Mouse (Mus musculus) testis, adult 2 months (tissue): Measurements from ENCODE around the gene Ids. TPM values are rescaled to one million over a fixed set of nuclear protein-coding genes. Genes with fewer than 3 reads are reported as not detected.
"Not testable (repeated sequence)": the region's sequence is repeated elsewhere in the genome, so short reads cannot be mapped to it uniquely, and the experiment has no call there.

ENCODE experiments used
- H3K27ac ChIP-seq: fragments of 200-500 bp; 2 replicates; pipeline ENCODE4 v1.5.1; 2012; ENCODE audit warnings: low read depth, low read length; ENCODE audit not compliant: control insufficient read depth, insufficient read depth
- H3K27me3 ChIP-seq: fragments of 200-500 bp; 2 replicates; pipeline ENCODE4 v1.6.1; 2012; ENCODE audit warnings: mild to moderate bottlenecking, low read length, moderate library complexity; ENCODE audit not compliant: control insufficient read depth, insufficient read depth
- H3K36me3 ChIP-seq: fragments of 200-500 bp; 2 replicates; pipeline ENCODE4 v1.6.1; 2012; ENCODE audit warnings: mild to moderate bottlenecking, low read length; ENCODE audit not compliant: control insufficient read depth, insufficient read depth
- H3K4me1 ChIP-seq: fragments of 200-500 bp; 2 replicates; pipeline ENCODE4 v1.6.1; 2012; ENCODE audit warnings: low read length; ENCODE audit not compliant: control insufficient read depth, insufficient read depth
- H3K4me3 ChIP-seq: fragments of 200-500 bp; 2 replicates; pipeline ENCODE4 v1.5.1; 2012; ENCODE audit warnings: low read depth, mild to moderate bottlenecking, low read length, moderate library complexity, mixed read lengths; ENCODE audit not compliant: control insufficient read depth
- CTCF ChIP-seq: fragments of 200-500 bp; IDR thresholded peaks from 2 replicates; pipeline ENCODE4 v1.5.1; 2012; ENCODE audit warnings: low read depth, mild to moderate bottlenecking, inconsistent platforms, low read length, moderate library complexity; ENCODE audit not compliant: control insufficient read depth, insufficient read depth, insufficient replicate concordance
- POLR2A ChIP-seq: fragments of 200-500 bp; IDR thresholded peaks from 2 replicates; pipeline ENCODE4 v1.6.1; 2012; ENCODE audit warnings: low read depth, mild to moderate bottlenecking, inconsistent platforms, low read length, moderate library complexity; ENCODE audit not compliant: control insufficient read depth
- polyA plus RNA-seq: library from polyadenylated mRNA; depleted of rRNA; stranded (reverse); fragments of >200 nt; gene quantifications from 2 replicates; pipeline ENCODE4 v1.2.3, GENCODE M21; 2012; rRNA removed

Gene Ids
- polyA plus RNA-seq, result 2.9 and 3.4 TPM in 2 replicates

GRCm38 (mm10) chrX:70364661-70365613, at the start of gene Ids:
Gene Ids, minus strand, starts transcription at chrX:70365084.
- TF ChIP-seq POLR2A (peak; percentile 70), CTCF (no peak)
- H3K27me3 ChIP-seq, result no peaks in the 10 kb centered on the region
- H3K4me1 ChIP-seq, result no peaks in the 10 kb centered on the region
- no peak within 1 kb of the TSS for H3K27ac ChIP-seq
- H3K36me3 ChIP-seq, result no peaks in the 10 kb centered on the region
- peak within 1 kb of the TSS; percentile 78 for H3K4me3 ChIP-seq

- not testable (repeated sequence) for H3K4me1 ChIP-seq, H3K27ac ChIP-seq, H3K36me3 ChIP-seq, H3K27me3 ChIP-seq, H3K4me3 ChIP-seq
These were observed 27.8 kb upstream of the Ids start for GRCm38 (mm10) chrX:70392636-70393035.

- Histone ChIP-seq H3K36me3 (no peaks in the 10 kb centered on the region), H3K4me1 (peaks cover 3% of the 10 kb centered on the region; the same call in 1 of the 2 replicates), H3K4me3 (peak overlapping the region; percentile 43), H3K27ac (peak overlapping the region; percentile 57; the same call in 1 of the 2 replicates), H3K27me3 (no peaks in the 10 kb centered on the region)
- TF ChIP-seq POLR2A (no peak), CTCF (no peak)
These were observed 21.1 kb upstream of the Ids start for GRCm38 (mm10) chrX:70385962-70386351.

- peak within 1 kb of the TSS; percentile 57 for H3K27ac ChIP-seq
These were observed 20.5 kb upstream of the Ids start, which contains the start of gene 1110012L19Rik for GRCm38 (mm10) chrX:70385276-70385961. Gene 1110012L19Rik, plus strand, starts transcription at chrX:70385877.

GRCm38 (mm10) chrX:70384917-70385275, 20.0 kb upstream of the Ids start:
- TF ChIP-seq CTCF (no peak), POLR2A (no peak)
- Histone ChIP-seq H3K27me3 (no peaks in the 10 kb centered on the region), H3K36me3 (no peaks in the 10 kb centered on the region), H3K27ac (0 out of 2 replicates have a peak overlapping the region, but pooled peaks have one; percentile 13), H3K4me3 (peak overlapping the region; percentile 43), H3K4me1 (peaks cover 3% of the 10 kb centered on the region; the same call in 1 of the 2 replicates)

More at GRCm38 (mm10) chrX:70385276-70385961, 20.5 kb upstream of the Ids start, which contains the start of gene 1110012L19Rik:
- Histone ChIP-seq H3K4me3 (peak within 1 kb of the TSS; percentile 43), H3K36me3 (no peaks in the 10 kb centered on the region), H3K27me3 (no peaks in the 10 kb centered on the region), H3K4me1 (peaks cover 3% of the 10 kb centered on the region; the same call in 1 of the 2 replicates)
- TF ChIP-seq POLR2A (no peak), CTCF (no peak)

GRCm38 (mm10) chrX:70374469-70375110, 9.7 kb upstream of the Ids start:
- not testable (repeated sequence) for H3K4me3 ChIP-seq, H3K27ac ChIP-seq

GRCm38 (mm10) chrX:70369758-70370157, 4.9 kb upstream of the Ids start:
- H3K36me3 ChIP-seq, H3K4me3 ChIP-seq, H3K27ac ChIP-seq, H3K27me3 ChIP-seq, H3K4me1 ChIP-seq: not testable (repeated sequence)

More at GRCm38 (mm10) chrX:70374469-70375110, 9.7 kb upstream of the Ids start:
- not testable (repeated sequence) for H3K27me3 ChIP-seq, H3K36me3 ChIP-seq, H3K4me1 ChIP-seq
